Mouse (Mus musculus): Measurements from ENCODE around the gene Grin2a. TPM values are rescaled to one million over a fixed set of nuclear protein-coding genes. Genes with fewer than 3 reads are reported as not detected.

Gene Grin2a
- total and polyA plus RNA-seq, 2 experiments = not detected

DNA sequence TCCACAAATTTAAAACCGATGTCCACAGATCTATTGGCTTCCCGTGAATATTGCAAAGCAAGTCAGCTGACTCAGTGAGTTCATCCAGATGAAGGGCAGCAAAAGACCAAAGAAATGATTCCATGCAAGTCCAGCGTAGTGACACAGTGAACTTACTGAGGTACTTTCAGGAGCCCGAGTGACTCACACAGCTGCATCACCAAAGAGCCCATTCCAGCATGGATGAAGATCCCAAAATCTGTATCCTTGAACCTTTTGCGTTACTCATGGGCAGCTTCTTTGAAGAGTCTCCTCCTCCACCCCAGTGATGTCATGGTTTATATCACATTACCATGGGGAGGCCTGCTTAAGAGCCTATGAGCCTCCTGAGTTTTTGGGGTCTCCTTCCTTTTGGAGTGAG lies 460.2 kb downstream of the Grin2a start:
- Histone ChIP-seq H3K36me3 (ENCODE audit: control insufficient read depth, insufficient read depth, low read length) (no peaks in the 10 kb centered on the region), H3K27ac (replicated peaks; ENCODE audit: insufficient read depth, low read depth, low read length) (no peak overlapping the region), H3K79me2 (ENCODE audit: control insufficient read depth, insufficient read depth, low read length) (no peaks in the 10 kb centered on the region), H3K4me1 (ENCODE audit: control insufficient read depth, insufficient read depth, low read length) (no peaks in the 10 kb centered on the region), H3K27me3 (ENCODE audit: control insufficient read depth, insufficient read depth, low read length) (no peaks in the 10 kb centered on the region), H3K9ac (ENCODE audit: low read depth, low read length) (no peak overlapping the region), H3K4me3 (ENCODE audit: insufficient read depth, low read depth, low read length) (no peak overlapping the region)
- TF ChIP-seq CTCF (IDR thresholded peaks at IDR 0.05; ENCODE audit: low read depth, low read length) (no peak), POLR2A (IDR thresholded peaks at IDR 0.05; ENCODE audit: extremely low read depth, insufficient read depth, low read length) (no peak)
- WGBS = 86% methylated on average over 5 of the region's 5 CpGs
- DNase-seq (ENCODE audit: extremely low read depth, low read depth, low spot score) = no peak

DNA sequence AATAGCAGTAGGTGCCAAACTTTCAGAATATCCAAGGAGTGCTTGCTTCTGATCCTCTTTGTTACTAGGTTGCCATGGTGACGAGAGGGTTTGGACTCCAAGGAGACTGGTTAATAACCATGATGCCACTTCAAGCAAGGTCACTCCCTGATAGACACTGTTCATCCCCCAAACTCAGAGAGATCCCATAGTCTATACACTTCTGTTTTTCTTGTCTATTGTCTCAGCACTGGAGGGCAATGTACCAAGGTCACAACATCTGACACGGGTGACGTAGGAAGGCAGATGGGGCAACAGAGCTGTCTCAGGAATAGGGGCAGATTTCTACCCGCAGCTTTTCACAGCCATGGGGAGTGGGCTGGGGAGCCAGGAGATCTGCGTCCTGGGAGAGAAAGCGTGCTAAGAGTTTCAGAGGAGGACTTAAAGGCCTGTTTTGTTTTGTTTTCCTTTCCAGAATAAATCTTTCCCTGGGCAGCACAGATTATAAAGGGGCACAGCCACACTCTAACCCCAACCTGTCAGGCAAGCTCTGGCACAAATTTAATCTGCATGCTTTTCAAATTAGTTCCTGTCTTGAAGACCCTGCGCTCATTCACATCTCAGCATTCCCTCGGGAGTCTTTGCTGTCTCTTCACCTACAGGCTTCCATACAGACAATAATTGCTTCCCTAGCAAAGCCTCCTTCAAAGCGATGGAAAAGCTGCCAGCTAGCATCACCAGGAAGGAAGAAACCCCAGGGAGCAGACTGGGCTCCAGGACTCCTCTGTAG lies 461.6 kb downstream of the Grin2a start:
- no peak for DNase-seq (ENCODE audit: extremely low read depth, low read depth, low spot score)
- Histone ChIP-seq H3K79me2 (ENCODE audit: control insufficient read depth, insufficient read depth, low read length) (no peaks in the 10 kb centered on the region), H3K27ac (replicated peaks; ENCODE audit: insufficient read depth, low read depth, low read length) (no peak overlapping the region), H3K36me3 (ENCODE audit: control insufficient read depth, insufficient read depth, low read length) (no peaks in the 10 kb centered on the region), H3K27me3 (ENCODE audit: control insufficient read depth, insufficient read depth, low read length) (no peaks in the 10 kb centered on the region), H3K4me1 (ENCODE audit: control insufficient read depth, insufficient read depth, low read length) (no peaks in the 10 kb centered on the region), H3K9ac (ENCODE audit: low read depth, low read length) (no peak overlapping the region), H3K4me3 (ENCODE audit: insufficient read depth, low read depth, low read length) (no peak overlapping the region)
- TF ChIP-seq POLR2A (IDR thresholded peaks at IDR 0.05; ENCODE audit: extremely low read depth, insufficient read depth, low read length) = no peak
- no peak for TF ChIP-seq CTCF (IDR thresholded peaks at IDR 0.05; ENCODE audit: low read depth, low read length)
- WGBS = 80% methylated on average over 9 of the region's 9 CpGs

DNA sequence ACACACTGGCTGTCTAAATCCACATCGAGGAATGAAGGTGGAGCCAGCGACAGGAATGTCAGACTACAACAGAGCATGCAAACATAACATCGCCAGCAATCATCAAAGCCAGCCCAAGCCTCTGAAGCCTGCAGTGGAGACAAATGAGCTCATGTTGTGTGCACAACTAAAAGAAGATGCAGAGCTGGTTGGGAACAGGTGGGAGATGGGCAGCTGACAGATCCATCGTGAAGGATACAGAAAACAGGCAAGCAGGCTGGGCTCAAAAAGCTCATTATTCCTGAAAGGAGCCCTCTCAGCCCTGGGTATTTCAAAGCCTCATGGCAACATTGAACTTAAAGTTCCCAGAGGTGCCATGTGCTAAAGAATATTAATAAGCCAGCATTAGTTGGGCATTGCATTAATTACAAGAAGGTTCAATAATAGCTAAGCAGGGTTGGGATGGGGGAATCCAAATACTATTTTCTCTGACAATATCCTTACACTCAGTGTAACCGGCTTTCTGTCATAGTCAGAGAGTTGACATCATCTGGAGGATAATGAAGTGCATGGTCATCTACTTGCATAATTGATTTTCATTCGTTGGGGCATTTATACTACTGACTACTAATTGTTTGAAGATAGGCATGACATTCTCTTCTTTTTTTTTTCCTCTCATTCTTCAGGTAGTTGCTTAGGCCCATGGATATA lies 462.4 kb downstream of the Grin2a start:
- Histone ChIP-seq H3K4me1 (ENCODE audit: control insufficient read depth, insufficient read depth, low read length) (peaks cover under 1% of the 10 kb centered on the region; the same call in 1 of the 2 replicates), H3K79me2 (ENCODE audit: control insufficient read depth, insufficient read depth, low read length) (no peaks in the 10 kb centered on the region), H3K36me3 (ENCODE audit: control insufficient read depth, insufficient read depth, low read length) (no peaks in the 10 kb centered on the region), H3K4me3 (ENCODE audit: insufficient read depth, low read depth, low read length) (no peak overlapping the region), H3K27ac (replicated peaks; ENCODE audit: insufficient read depth, low read depth, low read length) (no peak overlapping the region), H3K9ac (ENCODE audit: low read depth, low read length) (no peak overlapping the region), H3K27me3 (ENCODE audit: control insufficient read depth, insufficient read depth, low read length) (no peaks in the 10 kb centered on the region)
- 79% methylated on average over 6 of the region's 6 CpGs for WGBS
- DNase-seq (ENCODE audit: extremely low read depth, low read depth, low spot score) = no peak
- TF ChIP-seq POLR2A (IDR thresholded peaks at IDR 0.05; ENCODE audit: extremely low read depth, insufficient read depth, low read length) = no peak
- no peak for TF ChIP-seq CTCF (IDR thresholded peaks at IDR 0.05; ENCODE audit: low read depth, low read length)

DNA sequence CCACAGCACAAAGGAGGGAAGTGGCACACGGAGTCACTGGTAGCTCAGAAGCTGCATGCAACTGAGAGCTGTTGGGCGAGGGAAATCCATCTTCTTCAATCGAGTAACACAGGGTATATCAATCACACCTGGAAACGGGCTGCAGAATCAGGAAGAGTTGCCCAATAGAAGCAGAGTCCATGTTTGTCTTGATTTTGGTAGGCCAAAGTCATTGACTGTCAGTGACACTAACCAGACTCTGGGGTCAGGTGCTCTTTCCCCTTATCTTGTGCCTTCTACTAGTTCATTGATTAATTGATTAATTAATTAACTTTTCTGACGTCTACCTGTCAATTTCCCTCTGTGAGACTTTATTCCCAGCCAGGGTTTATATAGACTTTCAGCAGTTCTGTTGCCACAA lies 468.1 kb downstream of the Grin2a start:
- Histone ChIP-seq H3K27me3 (ENCODE audit: control insufficient read depth, insufficient read depth, low read length) (no peaks in the 10 kb centered on the region), H3K27ac (replicated peaks; ENCODE audit: insufficient read depth, low read depth, low read length) (no peak overlapping the region), H3K9ac (ENCODE audit: low read depth, low read length) (no peak overlapping the region), H3K36me3 (ENCODE audit: control insufficient read depth, insufficient read depth, low read length) (no peaks in the 10 kb centered on the region), H3K4me3 (ENCODE audit: insufficient read depth, low read depth, low read length) (no peak overlapping the region), H3K4me1 (ENCODE audit: control insufficient read depth, insufficient read depth, low read length) (peaks cover 9% of the 10 kb centered on the region), H3K79me2 (ENCODE audit: control insufficient read depth, insufficient read depth, low read length) (no peaks in the 10 kb centered on the region)
- 13% methylated on average over 5 of the region's 5 CpGs for WGBS
- DNase-seq (ENCODE audit: extremely low read depth, low read depth, low spot score) = peak; percentile 97
- TF ChIP-seq CTCF (IDR thresholded peaks at IDR 0.05; ENCODE audit: low read depth, low read length) = no peak
- TF ChIP-seq POLR2A (IDR thresholded peaks at IDR 0.05; ENCODE audit: extremely low read depth, insufficient read depth, low read length) = no peak

DNA sequence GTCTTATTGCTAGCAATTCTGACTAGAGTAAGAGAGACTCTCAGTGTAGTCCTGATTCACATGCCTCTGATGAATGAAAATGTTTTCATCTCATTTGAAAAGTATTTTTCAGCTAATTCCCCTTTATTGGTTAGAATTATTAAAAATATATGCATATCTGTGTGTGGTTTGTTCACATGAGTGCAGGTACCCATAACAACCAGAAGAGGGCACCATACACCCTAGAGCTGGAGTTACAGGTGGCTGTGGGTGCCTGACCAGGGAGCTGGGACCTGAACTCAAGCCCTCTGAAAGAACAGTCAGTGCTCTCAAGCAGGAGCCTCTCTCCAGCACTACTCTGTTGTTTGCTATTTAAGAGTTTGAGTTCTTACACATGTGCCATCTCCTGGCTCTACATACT lies 472.0 kb downstream of the Grin2a start:
- peak; percentile 49 for TF ChIP-seq CTCF (IDR thresholded peaks at IDR 0.05; ENCODE audit: low read depth, low read length)
- no peak for TF ChIP-seq POLR2A (IDR thresholded peaks at IDR 0.05; ENCODE audit: extremely low read depth, insufficient read depth, low read length)
- Histone ChIP-seq H3K9ac (ENCODE audit: low read depth, low read length) (no peak overlapping the region), H3K79me2 (ENCODE audit: control insufficient read depth, insufficient read depth, low read length) (no peaks in the 10 kb centered on the region), H3K36me3 (ENCODE audit: control insufficient read depth, insufficient read depth, low read length) (no peaks in the 10 kb centered on the region), H3K4me1 (ENCODE audit: control insufficient read depth, insufficient read depth, low read length) (peaks cover 9% of the 10 kb centered on the region), H3K27ac (replicated peaks; ENCODE audit: insufficient read depth, low read depth, low read length) (no peak overlapping the region), H3K4me3 (ENCODE audit: insufficient read depth, low read depth, low read length) (no peak overlapping the region), H3K27me3 (ENCODE audit: control insufficient read depth, insufficient read depth, low read length) (no peaks in the 10 kb centered on the region)
- DNase-seq (ENCODE audit: extremely low read depth, low read depth, low spot score) = no peak

Other genes starting within 250 kb of the Grin2a start
- gene Rpl39l, start 174.7 kb upstream of the Grin2a start, total RNA-seq (2014; rRNA removed) = not detected in 2 replicates
- not detected in 2 replicates for gene Rpl39l, start 174.7 kb upstream of the Grin2a start, polyA plus RNA-seq (2012; rRNA removed)
- gene Atf7ip2, start 197.2 kb upstream of the Grin2a start, total RNA-seq (2014; rRNA removed) = 0.09 TPM in 1 of 2 replicates, not detected in the other
- not detected in 2 replicates for gene Atf7ip2, start 197.2 kb upstream of the Grin2a start, polyA plus RNA-seq (2012; rRNA removed)

Measured in liver, adult 2 months (tissue).